Mouse (Mus musculus): ENCODE measurements around the gene Pctp.

Gene Pctp

GRCm38 (mm10) chr11:90002231-90002986 lies at the start of gene Pctp:
Gene Pctp, minus strand, starts transcription at chr11:90002894.
- Histone ChIP-seq H3K4me1 (replicated peaks; ENCODE audit: low read depth, low read length) (peaks cover 3% of the 10 kb centered on the region; the same call in 1 of the 2 replicates), H3K27me3 (ENCODE audit: insufficient read depth, low read length) (no peaks in the 10 kb centered on the region), H3K36me3 (ENCODE audit: insufficient read depth, low read length) (no peaks in the 10 kb centered on the region), H3K9me3 (ENCODE audit: low read length) (no peaks in the 10 kb centered on the region), H3K4me3 (replicated peaks; ENCODE audit: low read length) (peak within 1 kb of the TSS; percentile 86)
- TF ChIP-seq CTCF (conservative IDR thresholded peaks at IDR 0.05; ENCODE audit: low read length) (no peak), POU5F1 (IDR thresholded peaks at IDR 0.05; ENCODE audit: borderline replicate concordance, low read length) (no peak), NANOG (IDR thresholded peaks at IDR 0.05; ENCODE audit: borderline replicate concordance, low read length) (no peak)

GRCm38 (mm10) chr11:90050016-90050415 lies 47.3 kb upstream of the Pctp start:
- Histone ChIP-seq H3K9me3 (ENCODE audit: low read length) (no peaks in the 10 kb centered on the region), H3K4me1 (replicated peaks; ENCODE audit: low read depth, low read length) (no peaks in the 10 kb centered on the region), H3K4me3 (replicated peaks; ENCODE audit: low read length) (no peak overlapping the region), H3K27me3 (ENCODE audit: insufficient read depth, low read length) (no peaks in the 10 kb centered on the region; the same call in 1 of the 2 replicates), H3K36me3 (ENCODE audit: insufficient read depth, low read length) (no peaks in the 10 kb centered on the region)
- TF ChIP-seq NANOG (IDR thresholded peaks at IDR 0.05; ENCODE audit: borderline replicate concordance, low read length): no peak
- no peak for TF ChIP-seq CTCF (conservative IDR thresholded peaks at IDR 0.05; ENCODE audit: low read length)
- no peak for TF ChIP-seq POU5F1 (IDR thresholded peaks at IDR 0.05; ENCODE audit: borderline replicate concordance, low read length)

- no peaks in the 10 kb centered on the region for H3K9me3 ChIP-seq (ENCODE audit: low read length)
- H3K27me3 ChIP-seq (ENCODE audit: insufficient read depth, low read length): no peaks in the 10 kb centered on the region; the same call in 1 of the 2 replicates
- no peak overlapping the region for H3K4me3 ChIP-seq (replicated peaks; ENCODE audit: low read length)
- no peak for TF ChIP-seq POU5F1 (IDR thresholded peaks at IDR 0.05; ENCODE audit: borderline replicate concordance, low read length)
- no peak for TF ChIP-seq NANOG (IDR thresholded peaks at IDR 0.05; ENCODE audit: borderline replicate concordance, low read length)
- no peak for TF ChIP-seq CTCF (conservative IDR thresholded peaks at IDR 0.05; ENCODE audit: low read length)
- no peaks in the 10 kb centered on the region for H3K4me1 ChIP-seq (replicated peaks; ENCODE audit: low read depth, low read length)
- H3K36me3 ChIP-seq (ENCODE audit: insufficient read depth, low read length): no peaks in the 10 kb centered on the region
Measured at GRCm38 (mm10) chr11:90047271-90047670, 44.6 kb upstream of the Pctp start.

GRCm38 (mm10) chr11:90046211-90046610 lies 43.5 kb upstream of the Pctp start:
- Histone ChIP-seq H3K27me3 (ENCODE audit: insufficient read depth, low read length) (no peaks in the 10 kb centered on the region; the same call in 1 of the 2 replicates), H3K9me3 (ENCODE audit: low read length) (no peaks in the 10 kb centered on the region), H3K4me3 (replicated peaks; ENCODE audit: low read length) (no peak overlapping the region), H3K4me1 (replicated peaks; ENCODE audit: low read depth, low read length) (no peaks in the 10 kb centered on the region), H3K36me3 (ENCODE audit: insufficient read depth, low read length) (no peaks in the 10 kb centered on the region)
- no peak for TF ChIP-seq POU5F1 (IDR thresholded peaks at IDR 0.05; ENCODE audit: borderline replicate concordance, low read length)
- no peak for TF ChIP-seq CTCF (conservative IDR thresholded peaks at IDR 0.05; ENCODE audit: low read length)
- no peak for TF ChIP-seq NANOG (IDR thresholded peaks at IDR 0.05; ENCODE audit: borderline replicate concordance, low read length)

- TF ChIP-seq POU5F1 (IDR thresholded peaks at IDR 0.05; ENCODE audit: borderline replicate concordance, low read length) (no peak), NANOG (IDR thresholded peaks at IDR 0.05; ENCODE audit: borderline replicate concordance, low read length) (no peak), CTCF (conservative IDR thresholded peaks at IDR 0.05; ENCODE audit: low read length) (no peak)
- Histone ChIP-seq H3K4me1 (replicated peaks; ENCODE audit: low read depth, low read length) (no peaks in the 10 kb centered on the region), H3K27me3 (ENCODE audit: insufficient read depth, low read length) (no peaks in the 10 kb centered on the region; the same call in 1 of the 2 replicates), H3K4me3 (replicated peaks; ENCODE audit: low read length) (no peak overlapping the region), H3K36me3 (ENCODE audit: insufficient read depth, low read length) (no peaks in the 10 kb centered on the region), H3K9me3 (ENCODE audit: low read length) (no peaks in the 10 kb centered on the region)
Measured at GRCm38 (mm10) chr11:90044459-90044858, 41.8 kb upstream of the Pctp start.

GRCm38 (mm10) chr11:90038022-90038421 lies 35.3 kb upstream of the Pctp start:
- Histone ChIP-seq H3K36me3 (ENCODE audit: insufficient read depth, low read length) (no peaks in the 10 kb centered on the region), H3K9me3 (ENCODE audit: low read length) (no peaks in the 10 kb centered on the region), H3K4me3 (replicated peaks; ENCODE audit: low read length) (no peak overlapping the region), H3K4me1 (replicated peaks; ENCODE audit: low read depth, low read length) (no peaks in the 10 kb centered on the region), H3K27me3 (ENCODE audit: insufficient read depth, low read length) (peaks cover 16% of the 10 kb centered on the region)
- TF ChIP-seq NANOG (IDR thresholded peaks at IDR 0.05; ENCODE audit: borderline replicate concordance, low read length) (no peak), CTCF (conservative IDR thresholded peaks at IDR 0.05; ENCODE audit: low read length) (peak; percentile 70)

- Histone ChIP-seq H3K27me3 (ENCODE audit: insufficient read depth, low read length) (peaks cover 30% of the 10 kb centered on the region), H3K9me3 (ENCODE audit: low read length) (no peaks in the 10 kb centered on the region), H3K36me3 (ENCODE audit: insufficient read depth, low read length) (no peaks in the 10 kb centered on the region), H3K4me1 (replicated peaks; ENCODE audit: low read depth, low read length) (peaks cover 4% of the 10 kb centered on the region; the same call in 1 of the 2 replicates), H3K4me3 (replicated peaks; ENCODE audit: low read length) (no peak overlapping the region)
- TF ChIP-seq POU5F1 (IDR thresholded peaks at IDR 0.05; ENCODE audit: borderline replicate concordance, low read length): no peak
- no peak for TF ChIP-seq NANOG (IDR thresholded peaks at IDR 0.05; ENCODE audit: borderline replicate concordance, low read length)
- TF ChIP-seq CTCF (conservative IDR thresholded peaks at IDR 0.05; ENCODE audit: low read length): peak; percentile 68
Measured at GRCm38 (mm10) chr11:90036416-90036815, 33.7 kb upstream of the Pctp start.

- H3K27me3 ChIP-seq (ENCODE audit: insufficient read depth, low read length): peaks cover 34% of the 10 kb centered on the region
- H3K36me3 ChIP-seq (ENCODE audit: insufficient read depth, low read length): no peaks in the 10 kb centered on the region
- H3K9me3 ChIP-seq (ENCODE audit: low read length): no peaks in the 10 kb centered on the region
- peaks cover 11% of the 10 kb centered on the region for H3K4me1 ChIP-seq (replicated peaks; ENCODE audit: low read depth, low read length)
- H3K4me3 ChIP-seq (replicated peaks; ENCODE audit: low read length): no peak overlapping the region
- TF ChIP-seq POU5F1 (IDR thresholded peaks at IDR 0.05; ENCODE audit: borderline replicate concordance, low read length) (no peak), NANOG (IDR thresholded peaks at IDR 0.05; ENCODE audit: borderline replicate concordance, low read length) (no peak), CTCF (conservative IDR thresholded peaks at IDR 0.05; ENCODE audit: low read length) (no peak)
Measured at GRCm38 (mm10) chr11:90035532-90035931, 32.8 kb upstream of the Pctp start.
